Mouse (Mus musculus): ENCODE measurements around the gene St3gal3. TPM values are rescaled to one million over a fixed set of nuclear protein-coding genes. Genes with fewer than 3 reads are reported as not detected.

Gene St3gal3
- polyA plus RNA-seq, 1 experiment from 2014 or later = 9.3 TPM

GRCm38 (mm10) chr4:118058116-118058677 lies 76.5 kb downstream of the St3gal3 start:
- Histone ChIP-seq H3K36me3 (ENCODE audit: control insufficient read depth, insufficient read depth, low read length) (no peaks in the 10 kb centered on the region), H3K9me3 (ENCODE audit: control insufficient read depth, low read length) (no peaks in the 10 kb centered on the region), H3K27me3 (ENCODE audit: control insufficient read depth, insufficient read depth, low read length) (no peaks in the 10 kb centered on the region), H3K4me2 (ENCODE audit: low read length) (no peak overlapping the region), H3K4me1 (ENCODE audit: control insufficient read depth, insufficient read depth, low read length) (no peaks in the 10 kb centered on the region), H3K4me3 (replicated peaks; ENCODE audit: low read depth, low read length) (no peak overlapping the region), H3K27ac (replicated peaks; ENCODE audit: low read depth, low read length) (no peak overlapping the region), H3K9ac (replicated peaks; ENCODE audit: low read length) (no peak overlapping the region)
- ATAC-seq (ENCODE audit: low FRiP score, low TSS enrichment) = no peak
- DNase-seq = no peak
- 74% methylated on average over 12 of the region's 12 CpGs for WGBS

GRCm38 (mm10) chr4:118057076-118057475 lies 77.6 kb downstream of the St3gal3 start:
- no peak for DNase-seq
- no peak for ATAC-seq (ENCODE audit: low FRiP score, low TSS enrichment)
- Histone ChIP-seq H3K36me3 (ENCODE audit: control insufficient read depth, insufficient read depth, low read length) (no peaks in the 10 kb centered on the region), H3K4me2 (ENCODE audit: low read length) (no peak overlapping the region), H3K9me3 (ENCODE audit: control insufficient read depth, low read length) (no peaks in the 10 kb centered on the region), H3K9ac (replicated peaks; ENCODE audit: low read length) (no peak overlapping the region), H3K27me3 (ENCODE audit: control insufficient read depth, insufficient read depth, low read length) (no peaks in the 10 kb centered on the region), H3K27ac (replicated peaks; ENCODE audit: low read depth, low read length) (no peak overlapping the region), H3K4me3 (replicated peaks; ENCODE audit: low read depth, low read length) (no peak overlapping the region), H3K4me1 (ENCODE audit: control insufficient read depth, insufficient read depth, low read length) (no peaks in the 10 kb centered on the region)
- WGBS = 67% methylated on average over 2 of the region's 2 CpGs

- Histone ChIP-seq H3K27ac (replicated peaks; ENCODE audit: low read depth, low read length) (no peak overlapping the region), H3K4me3 (replicated peaks; ENCODE audit: low read depth, low read length) (no peak overlapping the region), H3K9ac (replicated peaks; ENCODE audit: low read length) (no peak overlapping the region), H3K36me3 (ENCODE audit: control insufficient read depth, insufficient read depth, low read length) (no peaks in the 10 kb centered on the region), H3K4me1 (ENCODE audit: control insufficient read depth, insufficient read depth, low read length) (no peaks in the 10 kb centered on the region), H3K4me2 (ENCODE audit: low read length) (no peak overlapping the region), H3K27me3 (ENCODE audit: control insufficient read depth, insufficient read depth, low read length) (no peaks in the 10 kb centered on the region), H3K9me3 (ENCODE audit: control insufficient read depth, low read length) (no peaks in the 10 kb centered on the region)
- no peak for DNase-seq
- WGBS = 86% methylated on average over 8 of the region's 8 CpGs
- no peak for ATAC-seq (ENCODE audit: low FRiP score, low TSS enrichment)
Measured at GRCm38 (mm10) chr4:118054615-118055014, 80.1 kb downstream of the St3gal3 start.

GRCm38 (mm10) chr4:118053904-118054303 lies 80.8 kb downstream of the St3gal3 start:
- Histone ChIP-seq H3K36me3 (ENCODE audit: control insufficient read depth, insufficient read depth, low read length) (no peaks in the 10 kb centered on the region), H3K4me1 (ENCODE audit: control insufficient read depth, insufficient read depth, low read length) (no peaks in the 10 kb centered on the region), H3K4me2 (ENCODE audit: low read length) (no peak overlapping the region), H3K27ac (replicated peaks; ENCODE audit: low read depth, low read length) (no peak overlapping the region), H3K27me3 (ENCODE audit: control insufficient read depth, insufficient read depth, low read length) (no peaks in the 10 kb centered on the region), H3K9me3 (ENCODE audit: control insufficient read depth, low read length) (no peaks in the 10 kb centered on the region), H3K9ac (replicated peaks; ENCODE audit: low read length) (no peak overlapping the region), H3K4me3 (replicated peaks; ENCODE audit: low read depth, low read length) (no peak overlapping the region)
- DNase-seq = no peak
- WGBS = 86% methylated on average over 6 of the region's 6 CpGs
- no peak for ATAC-seq (ENCODE audit: low FRiP score, low TSS enrichment)

- no peaks in the 10 kb centered on the region for H3K36me3 ChIP-seq (ENCODE audit: control insufficient read depth, insufficient read depth, low read length)
- no peak overlapping the region for H3K4me2 ChIP-seq (ENCODE audit: low read length)
- no peaks in the 10 kb centered on the region for H3K27me3 ChIP-seq (ENCODE audit: control insufficient read depth, insufficient read depth, low read length)
- ATAC-seq (ENCODE audit: low FRiP score, low TSS enrichment) = no peak
- no peaks in the 10 kb centered on the region for H3K9me3 ChIP-seq (ENCODE audit: control insufficient read depth, low read length)
- no peak overlapping the region for H3K9ac ChIP-seq (replicated peaks; ENCODE audit: low read length)
- no peak overlapping the region for H3K4me3 ChIP-seq (replicated peaks; ENCODE audit: low read depth, low read length)
- WGBS = 84% methylated on average over 12 of the region's 12 CpGs
- no peaks in the 10 kb centered on the region for H3K4me1 ChIP-seq (ENCODE audit: control insufficient read depth, insufficient read depth, low read length)
- DNase-seq = no peak
- H3K27ac ChIP-seq (replicated peaks; ENCODE audit: low read depth, low read length) = no peak overlapping the region
Measured at GRCm38 (mm10) chr4:118049606-118050302, 85.0 kb downstream of the St3gal3 start.

- no peaks in the 10 kb centered on the region for H3K27me3 ChIP-seq (ENCODE audit: control insufficient read depth, insufficient read depth, low read length)
- H3K36me3 ChIP-seq (ENCODE audit: control insufficient read depth, insufficient read depth, low read length) = no peaks in the 10 kb centered on the region
Measured at GRCm38 (mm10) chr4:118044510-118044909, 90.2 kb downstream of the St3gal3 start.

GRCm38 (mm10) chr4:118043331-118044002 lies 91.2 kb downstream of the St3gal3 start:
- H3K27ac ChIP-seq (replicated peaks; ENCODE audit: low read depth, low read length) = no peak overlapping the region
- H3K27me3 ChIP-seq (ENCODE audit: control insufficient read depth, insufficient read depth, low read length) = no peaks in the 10 kb centered on the region
- no peak overlapping the region for H3K9ac ChIP-seq (replicated peaks; ENCODE audit: low read length)
- ATAC-seq (ENCODE audit: low FRiP score, low TSS enrichment) (no peak), DNase-seq (no peak)
- no peaks in the 10 kb centered on the region for H3K9me3 ChIP-seq (ENCODE audit: control insufficient read depth, low read length)
- H3K4me2 ChIP-seq (ENCODE audit: low read length) = no peak overlapping the region
- no peak overlapping the region for H3K4me3 ChIP-seq (replicated peaks; ENCODE audit: low read depth, low read length)
- WGBS = 91% methylated on average over 8 of the region's 8 CpGs
- no peaks in the 10 kb centered on the region for H3K4me1 ChIP-seq (ENCODE audit: control insufficient read depth, insufficient read depth, low read length)
- no peaks in the 10 kb centered on the region for H3K36me3 ChIP-seq (ENCODE audit: control insufficient read depth, insufficient read depth, low read length)

More at GRCm38 (mm10) chr4:118044510-118044909, 90.2 kb downstream of the St3gal3 start:
- DNase-seq (no peak), ATAC-seq (ENCODE audit: low FRiP score, low TSS enrichment) (no peak)
- H3K4me2 ChIP-seq (ENCODE audit: low read length) = no peak overlapping the region
- H3K4me3 ChIP-seq (replicated peaks; ENCODE audit: low read depth, low read length) = no peak overlapping the region
- H3K4me1 ChIP-seq (ENCODE audit: control insufficient read depth, insufficient read depth, low read length) = no peaks in the 10 kb centered on the region
- H3K9ac ChIP-seq (replicated peaks; ENCODE audit: low read length) = no peak overlapping the region
- no peak overlapping the region for H3K27ac ChIP-seq (replicated peaks; ENCODE audit: low read depth, low read length)
- 70% methylated on average over 9 of the region's 9 CpGs for WGBS
- no peaks in the 10 kb centered on the region for H3K9me3 ChIP-seq (ENCODE audit: control insufficient read depth, low read length)

- H3K27ac ChIP-seq (replicated peaks; ENCODE audit: low read depth, low read length) = no peak overlapping the region
- no peak overlapping the region for H3K9ac ChIP-seq (replicated peaks; ENCODE audit: low read length)
- H3K4me2 ChIP-seq (ENCODE audit: low read length) = no peak overlapping the region
- H3K4me3 ChIP-seq (replicated peaks; ENCODE audit: low read depth, low read length) = no peak overlapping the region
- no peaks in the 10 kb centered on the region for H3K36me3 ChIP-seq (ENCODE audit: control insufficient read depth, insufficient read depth, low read length)
- no peak for DNase-seq
- no peak for ATAC-seq (ENCODE audit: low FRiP score, low TSS enrichment)
- 85% methylated on average over 7 of the region's 7 CpGs for WGBS
- H3K9me3 ChIP-seq (ENCODE audit: control insufficient read depth, low read length) = no peaks in the 10 kb centered on the region
- H3K4me1 ChIP-seq (ENCODE audit: control insufficient read depth, insufficient read depth, low read length) = no peaks in the 10 kb centered on the region; the same call in 1 of the 2 replicates
- no peaks in the 10 kb centered on the region for H3K27me3 ChIP-seq (ENCODE audit: control insufficient read depth, insufficient read depth, low read length)
Measured at GRCm38 (mm10) chr4:118042671-118043320, 91.9 kb downstream of the St3gal3 start.
